30 mouse cellular contexts compared by ENCODE assay signal in genomic region chr4:124670232-124670631, GRCm38 (mm10). TPM values are rescaled to one million over a fixed set of nuclear protein-coding genes. Genes with fewer than 3 reads are reported as not detected.
DNase-seq lines count a peak whose midpoint lies in the region; ATAC-seq and TF ChIP-seq lines count a peak whose summit lies in the region.
"Had no signal": no experiment of that assay in that cellular context is flagged by ENCODE, and none has a peak within 500 bp of the region (broad histone marks: within the 10 kb centered on the region; RNA-seq: fewer than 3 reads in every experiment).

No protein-coding gene starts in this region.

- peaks cover 12% of the 10 kb centered on the region for H3K4me1 ChIP-seq in kidney, embryonic 14.5 days (ENCODE audit: control insufficient read depth, insufficient read depth, low read length)
- peaks cover 78% of the 10 kb centered on the region for H3K4me1 ChIP-seq in midbrain, embryonic 10.5 days
- H3K4me1 ChIP-seq in midbrain, postnatal 0 days (ENCODE audit: insufficient read depth, low read length) = peaks cover 30% of the 10 kb centered on the region; the same call in 1 of the 2 replicates
- H3K4me1 ChIP-seq in neural tube, embryonic 11.5 days (ENCODE audit: control insufficient read depth, insufficient read depth, low read length) = peaks cover 34% of the 10 kb centered on the region
- peaks cover 43% of the 10 kb centered on the region for H3K4me1 ChIP-seq in forebrain, embryonic 14.5 days (ENCODE audit: control insufficient read depth, insufficient read depth, low read length)
- peaks cover 50% of the 10 kb centered on the region for H3K4me1 ChIP-seq in embryonic facial prominence, embryonic 10.5 days
- H3K4me1 ChIP-seq: liver, embryonic 12.5 days had no signal

- DNase-seq in kidney, adult 11 months = peak; percentile 73
- DNase-seq in midbrain, embryonic 10.5 days (ENCODE audit: low spot score) = peak; percentile 28
- DNase-seq in midbrain, postnatal 0 days (ENCODE audit: low spot score) = no peak
- DNase-seq in brain, adult 2 months (ENCODE audit: low read depth, low spot score) = peak; percentile 69
- peak; percentile 11 for DNase-seq in neural tube, embryonic 11.5 days (ENCODE audit: low spot score)
- DNase-seq in forebrain, embryonic 14.5 days (ENCODE audit: low spot score) = no peak
- DNase-seq in embryonic facial prominence, embryonic 10.5 days (ENCODE audit: low spot score) = no peak
- DNase-seq: adrenal gland, postnatal 10 days; heart, postnatal 36 days; lung, adult 18-20 months; lung, postnatal 14 days; thymus, adult 18-20 months; thymus, postnatal 36 days had no signal

- WGBS in kidney, embryonic 14.5 days = 74% methylated on average over 8 of the region's 8 CpGs
- 64% methylated on average over 8 of the region's 8 CpGs for WGBS in midbrain, embryonic 10.5 days
- 68% methylated on average over 8 of the region's 8 CpGs for WGBS in midbrain, postnatal 0 days
- 70% methylated on average over 8 of the region's 8 CpGs for WGBS in neural tube, embryonic 11.5 days
- WGBS in forebrain, embryonic 14.5 days = 70% methylated on average over 8 of the region's 8 CpGs
- WGBS in embryonic facial prominence, embryonic 10.5 days = 70% methylated on average over 8 of the region's 8 CpGs

- H3K9ac ChIP-seq in kidney, embryonic 14.5 days (ENCODE audit: low read depth, low read length) = no peak overlapping the region
- no peak overlapping the region for H3K9ac ChIP-seq in midbrain, postnatal 0 days (replicated peaks; ENCODE audit: low read length, poor library complexity, severe bottlenecking)
- no peak overlapping the region for H3K9ac ChIP-seq in neural tube, embryonic 11.5 days (ENCODE audit: low read length)
- H3K9ac ChIP-seq in forebrain, embryonic 14.5 days (ENCODE audit: low read length) = no peak overlapping the region
- H3K9ac ChIP-seq: embryonic facial prominence, embryonic 13.5 days; forebrain, embryonic 13.5 days; heart, embryonic 15.5 days; hindbrain, embryonic 13.5 days; liver, embryonic 12.5 days; midbrain, embryonic 13.5 days had no signal

- TF ChIP-seq CTCF in midbrain, postnatal 0 days (IDR thresholded peaks at IDR 0.05) = no peak

- no peaks in the 10 kb centered on the region for H3K36me3 ChIP-seq in kidney, embryonic 14.5 days (ENCODE audit: control insufficient read depth, insufficient read depth, low read length)
- no peaks in the 10 kb centered on the region for H3K36me3 ChIP-seq in midbrain, embryonic 10.5 days
- no peaks in the 10 kb centered on the region for H3K36me3 ChIP-seq in midbrain, postnatal 0 days (ENCODE audit: insufficient read depth, low read length)
- no peaks in the 10 kb centered on the region for H3K36me3 ChIP-seq in neural tube, embryonic 11.5 days (ENCODE audit: control insufficient read depth, insufficient read depth, low read length)
- H3K36me3 ChIP-seq in forebrain, embryonic 14.5 days (ENCODE audit: control insufficient read depth, insufficient read depth, low read length) = no peaks in the 10 kb centered on the region
- H3K36me3 ChIP-seq in embryonic facial prominence, embryonic 10.5 days (replicated peaks) = no peaks in the 10 kb centered on the region
- H3K36me3 ChIP-seq: embryonic facial prominence, embryonic 13.5 days; heart, embryonic 15.5 days; hindbrain, embryonic 13.5 days; liver, embryonic 12.5 days; midbrain, embryonic 13.5 days had no signal

- no peaks in the 10 kb centered on the region for H3K9me3 ChIP-seq in kidney, embryonic 14.5 days (ENCODE audit: control insufficient read depth, low read length)
- no peaks in the 10 kb centered on the region for H3K9me3 ChIP-seq in midbrain, embryonic 10.5 days (replicated peaks)
- H3K9me3 ChIP-seq in midbrain, postnatal 0 days (ENCODE audit: low read length) = no peaks in the 10 kb centered on the region
- H3K9me3 ChIP-seq in neural tube, embryonic 11.5 days (ENCODE audit: control insufficient read depth, low read length) = no peaks in the 10 kb centered on the region
- no peaks in the 10 kb centered on the region for H3K9me3 ChIP-seq in forebrain, embryonic 14.5 days (replicated peaks; ENCODE audit: control insufficient read depth, low read length)
- H3K9me3 ChIP-seq in embryonic facial prominence, embryonic 10.5 days = no peaks in the 10 kb centered on the region
- H3K9me3 ChIP-seq: embryonic facial prominence, embryonic 13.5 days; forebrain, embryonic 13.5 days; G1E; heart, embryonic 15.5 days; hindbrain, embryonic 13.5 days; liver, embryonic 12.5 days; midbrain, embryonic 13.5 days had no signal

- no peak overlapping the region for H3K4me3 ChIP-seq in kidney, embryonic 14.5 days (ENCODE audit: low read length)
- H3K4me3 ChIP-seq in midbrain, embryonic 10.5 days = no peak overlapping the region
- H3K4me3 ChIP-seq in midbrain, postnatal 0 days (ENCODE audit: low read depth, low read length) = no peak overlapping the region
- H3K4me3 ChIP-seq in neural tube, embryonic 11.5 days (ENCODE audit: low read depth, low read length) = no peak overlapping the region
- no peak overlapping the region for H3K4me3 ChIP-seq in forebrain, embryonic 14.5 days (ENCODE audit: low read depth, low read length)
- no peak overlapping the region for H3K4me3 ChIP-seq in embryonic facial prominence, embryonic 10.5 days
- H3K4me3 ChIP-seq: embryonic facial prominence, embryonic 13.5 days; erythroblast, embryonic 14.5 days; forebrain, embryonic 13.5 days; heart, embryonic 15.5 days; hindbrain, embryonic 13.5 days; liver, embryonic 12.5 days; midbrain, embryonic 13.5 days had no signal

- H3K27ac ChIP-seq in kidney, embryonic 14.5 days (ENCODE audit: low read depth, low read length) = no peak overlapping the region
- 0 out of 2 replicates have a peak overlapping the region, but pooled peaks have one; percentile 9 for H3K27ac ChIP-seq in midbrain, embryonic 10.5 days (replicated peaks)
- H3K27ac ChIP-seq in midbrain, postnatal 0 days (ENCODE audit: low read depth, low read length) = no peak overlapping the region
- no peak overlapping the region for H3K27ac ChIP-seq in neural tube, embryonic 11.5 days (ENCODE audit: low read depth, low read length)
- no peak overlapping the region for H3K27ac ChIP-seq in forebrain, embryonic 14.5 days (ENCODE audit: low read depth, low read length)
- no peak overlapping the region for H3K27ac ChIP-seq in embryonic facial prominence, embryonic 10.5 days (replicated peaks)
- H3K27ac ChIP-seq: embryonic facial prominence, embryonic 13.5 days; forebrain, embryonic 13.5 days; heart, embryonic 15.5 days; hindbrain, embryonic 13.5 days; liver, embryonic 12.5 days; midbrain, embryonic 13.5 days had no signal

- peaks cover 32% of the 10 kb centered on the region for H3K27me3 ChIP-seq in kidney, embryonic 14.5 days (ENCODE audit: control insufficient read depth, insufficient read depth, low read length)
- H3K27me3 ChIP-seq in midbrain, embryonic 10.5 days (ENCODE audit: low read depth, poor library complexity, severe bottlenecking) = peaks cover 93% of the 10 kb centered on the region
- H3K27me3 ChIP-seq in midbrain, postnatal 0 days (ENCODE audit: insufficient read depth, low read length) = peaks cover 7% of the 10 kb centered on the region
- peaks cover 33% of the 10 kb centered on the region for H3K27me3 ChIP-seq in neural tube, embryonic 11.5 days (ENCODE audit: control insufficient read depth, insufficient read depth, low read length)
- H3K27me3 ChIP-seq in forebrain, embryonic 14.5 days (replicated peaks; ENCODE audit: control insufficient read depth, insufficient read depth, low read length) = peaks cover 17% of the 10 kb centered on the region
- H3K27me3 ChIP-seq in embryonic facial prominence, embryonic 10.5 days (replicated peaks; ENCODE audit: low read depth, poor library complexity, severe bottlenecking) = peaks cover 92% of the 10 kb centered on the region

- no peak overlapping the region for H3K4me2 ChIP-seq in kidney, embryonic 14.5 days (replicated peaks; ENCODE audit: low read depth, low read length)
- H3K4me2 ChIP-seq in midbrain, postnatal 0 days (ENCODE audit: low read depth, low read length, poor library complexity, severe bottlenecking) = no peak overlapping the region
- no peak overlapping the region for H3K4me2 ChIP-seq in neural tube, embryonic 11.5 days (ENCODE audit: low read depth)
- no peak overlapping the region for H3K4me2 ChIP-seq in forebrain, embryonic 14.5 days (ENCODE audit: low read length)
- H3K4me2 ChIP-seq: embryonic facial prominence, embryonic 13.5 days; forebrain, embryonic 13.5 days; heart, embryonic 15.5 days; hindbrain, embryonic 13.5 days; liver, embryonic 12.5 days; midbrain, embryonic 13.5 days had no signal

- no peak for ATAC-seq in kidney, embryonic 14.5 days (ENCODE audit: low FRiP score, low TSS enrichment)
- no peak for ATAC-seq in midbrain, postnatal 0 days (ENCODE audit: low FRiP score)
- ATAC-seq in neural tube, embryonic 11.5 days (ENCODE audit: insufficient read depth, low FRiP score, low TSS enrichment) = no peak
- no peak for ATAC-seq in forebrain, embryonic 14.5 days
- ATAC-seq: activated CD4-positive, CD25-positive, alpha-beta regulatory T cell, adult 4 months; forebrain, embryonic 13.5 days; liver, embryonic 12.5 days; midbrain, embryonic 13.5 days had no signal

RNA-seq across cellular contexts. Expression of gene Pou3f1, which starts 13.6 kb away (rescaled TPM):
- 1.6 and 1.7 TPM in 2 replicates for polyA plus RNA-seq in kidney, embryonic 14.5 days (2014; fragmentation: Nextera tagmentation; extraction: Ambion mirVana)
- 13.8 and 18.2 TPM in 2 replicates for polyA plus RNA-seq in midbrain, embryonic 10.5 days (2016; fragmentation: Nextera tagmentation; extraction: Ambion mirVana)
- 17.7 and 19.8 TPM in 2 replicates for total RNA-seq in midbrain, postnatal 0 days (2014; rRNA removed)
- polyA plus RNA-seq in midbrain, postnatal 0 days (2015; fragmentation: Nextera tagmentation; extraction: Ambion mirVana) = 11.4 and 11.5 TPM in 2 replicates
- polyA plus RNA-seq in neural tube, embryonic 11.5 days (2014; fragmentation: Nextera tagmentation; extraction: Ambion mirVana) = 17.0 and 17.1 TPM in 2 replicates
- 14.8 and 15.3 TPM in 2 replicates for polyA plus RNA-seq in forebrain, embryonic 14.5 days (2014; fragmentation: Nextera tagmentation; extraction: Ambion mirVana)
- polyA plus RNA-seq in embryonic facial prominence, embryonic 10.5 days (2016; fragmentation: Nextera tagmentation; extraction: Ambion mirVana) = 1.7 and 2.5 TPM in 2 replicates
- total RNA-seq: megakaryocyte, adult 5-6 weeks had no signal
- polyA plus RNA-seq: activated CD4-positive, CD25-positive, alpha-beta regulatory T cell, adult 4 months; G1E had no signal

RNA-seq across cellular contexts. Expression of gene Utp11, which starts 23.2 kb away (rescaled TPM):
- 67.9 and 93.7 TPM in 2 replicates for polyA plus RNA-seq in kidney, embryonic 14.5 days (2014; fragmentation: Nextera tagmentation; extraction: Ambion mirVana)
- 63.6 and 68.0 TPM in 2 replicates for polyA plus RNA-seq in midbrain, embryonic 10.5 days (2016; fragmentation: Nextera tagmentation; extraction: Ambion mirVana)
- 10.3 and 10.9 TPM in 2 replicates for total RNA-seq in midbrain, postnatal 0 days (2014; rRNA removed)
- polyA plus RNA-seq in midbrain, postnatal 0 days (2015; fragmentation: Nextera tagmentation; extraction: Ambion mirVana) = 30.7 and 31.7 TPM in 2 replicates
- polyA plus RNA-seq in neural tube, embryonic 11.5 days (2014; fragmentation: Nextera tagmentation; extraction: Ambion mirVana) = 54.0 and 56.7 TPM in 2 replicates
- 34.5 and 42.0 TPM in 2 replicates for polyA plus RNA-seq in forebrain, embryonic 14.5 days (2014; fragmentation: Nextera tagmentation; extraction: Ambion mirVana)
- 70.8 and 78.6 TPM in 2 replicates for polyA plus RNA-seq in embryonic facial prominence, embryonic 10.5 days (2016; fragmentation: Nextera tagmentation; extraction: Ambion mirVana)

RNA-seq across cellular contexts. Expression of gene Fhl3, which starts 30.3 kb away (rescaled TPM):
- polyA plus RNA-seq in kidney, embryonic 14.5 days (2014; fragmentation: Nextera tagmentation; extraction: Ambion mirVana) = 9.5 and 9.7 TPM in 2 replicates
- polyA plus RNA-seq in midbrain, embryonic 10.5 days (2016; fragmentation: Nextera tagmentation; extraction: Ambion mirVana) = 4.6 and 5.8 TPM in 2 replicates
- 5.0 and 6.9 TPM in 2 replicates for total RNA-seq in midbrain, postnatal 0 days (2014; rRNA removed)
- 1.7 and 2.0 TPM in 2 replicates for polyA plus RNA-seq in midbrain, postnatal 0 days (2015; fragmentation: Nextera tagmentation; extraction: Ambion mirVana)
- polyA plus RNA-seq in neural tube, embryonic 11.5 days (2014; fragmentation: Nextera tagmentation; extraction: Ambion mirVana) = 6.2 and 6.5 TPM in 2 replicates
- polyA plus RNA-seq in forebrain, embryonic 14.5 days (2014; fragmentation: Nextera tagmentation; extraction: Ambion mirVana) = 1.4 TPM in 2 replicates
- 10.8 and 15.5 TPM in 2 replicates for polyA plus RNA-seq in embryonic facial prominence, embryonic 10.5 days (2016; fragmentation: Nextera tagmentation; extraction: Ambion mirVana)

RNA-seq across cellular contexts. Expression of gene Sf3a3, which starts 44.3 kb away (rescaled TPM):
- 177 and 183 TPM in 2 replicates for polyA plus RNA-seq in kidney, embryonic 14.5 days (2014; fragmentation: Nextera tagmentation; extraction: Ambion mirVana)
- polyA plus RNA-seq in midbrain, embryonic 10.5 days (2016; fragmentation: Nextera tagmentation; extraction: Ambion mirVana) = 247 and 256 TPM in 2 replicates
- 32.8 and 34.3 TPM in 2 replicates for total RNA-seq in midbrain, postnatal 0 days (2014; rRNA removed)
- polyA plus RNA-seq in midbrain, postnatal 0 days (2015; fragmentation: Nextera tagmentation; extraction: Ambion mirVana) = 73.8 and 75.9 TPM in 2 replicates
- 196 TPM in 2 replicates for polyA plus RNA-seq in neural tube, embryonic 11.5 days (2014; fragmentation: Nextera tagmentation; extraction: Ambion mirVana)
- 118 TPM in 2 replicates for polyA plus RNA-seq in forebrain, embryonic 14.5 days (2014; fragmentation: Nextera tagmentation; extraction: Ambion mirVana)
- 265 and 267 TPM in 2 replicates for polyA plus RNA-seq in embryonic facial prominence, embryonic 10.5 days (2016; fragmentation: Nextera tagmentation; extraction: Ambion mirVana)

RNA-seq across cellular contexts. Expression of gene 3100002H09Rik, which starts 59.6 kb away (rescaled TPM):
- not detected in 2 replicates for polyA plus RNA-seq in kidney, embryonic 14.5 days (2014; fragmentation: Nextera tagmentation; extraction: Ambion mirVana)
- polyA plus RNA-seq in midbrain, embryonic 10.5 days (2016; fragmentation: Nextera tagmentation; extraction: Ambion mirVana) = 0.73 and 1.9 TPM in 2 replicates
- not detected in 2 replicates for total RNA-seq in midbrain, postnatal 0 days (2014; rRNA removed)
- 0.19 TPM in 1 of 2 replicates, not detected in the other for polyA plus RNA-seq in midbrain, postnatal 0 days (2015; fragmentation: Nextera tagmentation; extraction: Ambion mirVana)
- 0.54 and 0.57 TPM in 2 replicates for polyA plus RNA-seq in neural tube, embryonic 11.5 days (2014; fragmentation: Nextera tagmentation; extraction: Ambion mirVana)
- polyA plus RNA-seq in forebrain, embryonic 14.5 days (2014; fragmentation: Nextera tagmentation; extraction: Ambion mirVana) = not detected in 2 replicates
- 0.24 TPM in 1 of 2 replicates, not detected in the other for polyA plus RNA-seq in embryonic facial prominence, embryonic 10.5 days (2016; fragmentation: Nextera tagmentation; extraction: Ambion mirVana)
- total RNA-seq: adrenal gland, postnatal 10 days; gastrocnemius, adult 8-10 months; heart, postnatal 36 days; megakaryocyte, adult 5-6 weeks had no signal
- polyA plus RNA-seq: activated CD4-positive, CD25-positive, alpha-beta regulatory T cell, adult 4 months; embryonic facial prominence, embryonic 13.5 days; erythroblast, embryonic 14.5 days; G1E; gonadal fat pad, adult 2 months; hindbrain, embryonic 13.5 days; large intestine, adult 2 months; limb, embryonic 11.5 days; liver, embryonic 12.5 days; small intestine, adult 2 months; stomach, embryonic 16.5 days had no signal

Comparison
In these comparisons a context has a peak if more than half of its experiments do, and no peak if none do; other contexts are left out.
1. DNase-seq: peak in kidney, adult 11 months (single experiment), midbrain, embryonic 10.5 days (single experiment), brain, adult 2 months (single experiment) and neural tube, embryonic 11.5 days (single experiment); none in midbrain, postnatal 0 days (single experiment), forebrain, embryonic 14.5 days (single experiment) and embryonic facial prominence, embryonic 10.5 days (single experiment).